In the genomic region with DNA sequence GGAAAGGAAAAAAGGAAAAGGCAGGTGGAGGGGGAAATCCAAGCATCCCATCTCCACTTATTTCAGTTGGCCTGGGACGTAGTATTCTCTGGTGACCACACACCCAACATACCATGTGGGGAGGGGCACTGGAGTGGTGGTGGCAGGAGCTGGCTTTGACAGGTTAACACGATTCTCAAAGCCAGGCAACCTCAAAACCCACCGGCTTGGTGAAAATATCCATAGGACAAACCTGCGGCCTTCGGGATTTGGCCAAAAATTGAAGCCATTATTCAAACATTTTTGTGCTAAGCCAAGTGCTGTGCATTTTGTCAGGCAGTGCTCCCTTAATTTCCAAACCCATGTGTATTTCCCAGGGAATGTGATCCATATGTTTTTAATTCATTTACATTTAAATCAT, we compare ENCODE assay signal across 28 mouse cellular contexts.
"Had no signal": no experiment of that assay in that cellular context is flagged by ENCODE, and none has a peak within 500 bp of the region (broad histone marks: within the 10 kb centered on the region; RNA-seq: fewer than 3 reads in every experiment).

No protein-coding gene starts in this region.

- H3K4me2 ChIP-seq: heart, embryonic 11.5 days; heart, embryonic 13.5 days; heart, embryonic 15.5 days; hindbrain, embryonic 13.5 days; hindbrain, embryonic 15.5 days; kidney, embryonic 15.5 days; limb, embryonic 13.5 days; limb, embryonic 15.5 days; liver, embryonic 12.5 days had no signal

- H3K9me3 ChIP-seq: heart, embryonic 13.5 days; heart, embryonic 15.5 days; hindbrain, embryonic 13.5 days; hindbrain, embryonic 15.5 days; kidney, embryonic 15.5 days; limb, embryonic 13.5 days; limb, embryonic 15.5 days; liver, embryonic 12.5 days had no signal

- ATAC-seq: hindbrain, postnatal 0 days; intestine, embryonic 16.5 days; liver, embryonic 12.5 days had no signal

- DNase-seq: gastrocnemius, adult 2 months; gastrocnemius, postnatal 10 days; gastrocnemius, postnatal 25 days; heart, adult 11 months; heart, adult 2 months; heart, postnatal 14 days; heart, postnatal 36 days; kidney, adult 11 months; kidney, adult 2 months; kidney, adult 9 months; kidney, postnatal 14 days; kidney, postnatal 36 days; layer of hippocampus, adult 9-11 months; layer of hippocampus, postnatal 36 days; left cerebral cortex, postnatal 4 days had no signal

- H3K36me3 ChIP-seq: heart, embryonic 13.5 days; heart, embryonic 15.5 days; hindbrain, embryonic 13.5 days; hindbrain, embryonic 15.5 days; kidney, embryonic 15.5 days; limb, embryonic 13.5 days; limb, embryonic 15.5 days; liver, embryonic 12.5 days had no signal

- H3K4me1 ChIP-seq: heart, embryonic 13.5 days; heart, embryonic 15.5 days; hindbrain, embryonic 13.5 days; hindbrain, embryonic 15.5 days; kidney, embryonic 15.5 days; liver, embryonic 12.5 days had no signal

- H3K4me3 ChIP-seq: gastrocnemius, adult 2 months; heart, adult 2 months; heart, embryonic 13.5 days; heart, embryonic 15.5 days; hindbrain, embryonic 13.5 days; hindbrain, embryonic 15.5 days; kidney, embryonic 15.5 days; limb, embryonic 13.5 days; limb, embryonic 15.5 days; liver, embryonic 12.5 days had no signal

- H3K27me3 ChIP-seq: heart, embryonic 15.5 days; hindbrain, embryonic 13.5 days; hindbrain, embryonic 15.5 days; kidney, embryonic 15.5 days; limb, embryonic 13.5 days; limb, embryonic 15.5 days; liver, embryonic 12.5 days had no signal

- H3K27ac ChIP-seq: gastrocnemius, adult 2 months; heart, adult 2 months; heart, embryonic 13.5 days; heart, embryonic 15.5 days; hindbrain, embryonic 13.5 days; hindbrain, embryonic 15.5 days; hindbrain, postnatal 0 days; kidney, embryonic 15.5 days; kidney, postnatal 0 days; limb, embryonic 13.5 days; limb, embryonic 15.5 days; liver, embryonic 12.5 days; liver, embryonic 14.5 days had no signal

- H3K9ac ChIP-seq: heart, embryonic 13.5 days; heart, embryonic 15.5 days; hindbrain, embryonic 13.5 days; hindbrain, embryonic 15.5 days; kidney, embryonic 15.5 days; limb, embryonic 13.5 days; limb, embryonic 15.5 days; liver, embryonic 12.5 days; liver, embryonic 14.5 days had no signal
